Mouse (Mus musculus) forebrain, embryonic 14.5 days (tissue): Measurements from ENCODE around the gene Wnt9b. TPM values are rescaled to one million over a fixed set of nuclear protein-coding genes. Genes with fewer than 3 reads are reported as not detected.
A peak's percentile ranks its signal among the peaks of the same experiment; 100 is the strongest.

ENCODE experiments used
- ATAC-seq: fragments of 200-750 bp; cut with Nextera tagmentation; 2 replicates; pipeline ENCODE4 v1.8.0; 2017; ENCODE audit warnings: mild to moderate bottlenecking, moderate library complexity
- DNase-seq: peaks from one replicate; pipeline ENCODE4 v3.0.0-alpha.2; 2015; ENCODE audit warnings: low spot score
- H3K27ac ChIP-seq: fragments of 300-500 bp; sonication (generic); 2 replicates; pipeline ENCODE4 v1.5.1; 2014; ENCODE audit warnings: low read depth, mild to moderate bottlenecking, control low read depth, low read length, moderate library complexity
- H3K27me3 ChIP-seq: fragments of 300-500 bp; sonication (generic); replicated peaks from 2 replicates; pipeline ENCODE4 v1.6.1; 2014; ENCODE audit warnings: low read length, control low read depth, mixed read lengths; ENCODE audit not compliant: control insufficient read depth, insufficient read depth
- H3K36me3 ChIP-seq: fragments of 300-500 bp; sonication (generic); 2 replicates; pipeline ENCODE4 v1.6.1; 2014; ENCODE audit warnings: low read length, control low read depth; ENCODE audit not compliant: control insufficient read depth, insufficient read depth
- H3K4me1 ChIP-seq: fragments of 300-500 bp; sonication (generic); 2 replicates; pipeline ENCODE4 v1.6.1; 2014; ENCODE audit warnings: antibody characterized with exemption, low read length, control low read depth; ENCODE audit not compliant: control insufficient read depth, insufficient read depth
- H3K4me2 ChIP-seq: fragments of 300-500 bp; sonication (generic); 2 replicates; pipeline ENCODE4 v1.6.1; 2014; ENCODE audit warnings: mild to moderate bottlenecking, control low read depth, low read length
- H3K4me3 ChIP-seq: fragments of 300-500 bp; sonication (generic); 2 replicates; pipeline ENCODE4 v1.5.1; 2014; ENCODE audit warnings: low read depth, low read length, control low read depth
- H3K9ac ChIP-seq: fragments of 300-500 bp; sonication (generic); 2 replicates; pipeline ENCODE4 v1.6.1; 2014; ENCODE audit warnings: mild to moderate bottlenecking, low read length, control low read depth, moderate library complexity
- H3K9me3 ChIP-seq: fragments of 300-500 bp; sonication (generic); replicated peaks from 2 replicates; pipeline ENCODE4 v1.6.1; 2016; ENCODE audit warnings: low read length, control low read depth, mixed read lengths; ENCODE audit not compliant: control insufficient read depth
- WGBS: fragments of 180-500 bp; shearing (Covaris S2); extraction: QIAGEN DNeasy Blood & Tissue Kit; methylation state at CpG from one replicate; pipeline ENCODE4 v1.1.7; 2014; 5-methylcytosine and 5-hydroxymethylcytosine counted together
- polyA plus RNA-seq: library from polyadenylated mRNA; unstranded; fragments of >200 nt; fragmentation: Nextera tagmentation; extraction: Ambion mirVana; gene quantifications from 2 replicates; pipeline ENCODE4 v1.2.1, GENCODE M21; 2014

Wnt9b gene
- 0.10 and 0.26 TPM in 2 replicates for polyA plus RNA-seq

DNA sequence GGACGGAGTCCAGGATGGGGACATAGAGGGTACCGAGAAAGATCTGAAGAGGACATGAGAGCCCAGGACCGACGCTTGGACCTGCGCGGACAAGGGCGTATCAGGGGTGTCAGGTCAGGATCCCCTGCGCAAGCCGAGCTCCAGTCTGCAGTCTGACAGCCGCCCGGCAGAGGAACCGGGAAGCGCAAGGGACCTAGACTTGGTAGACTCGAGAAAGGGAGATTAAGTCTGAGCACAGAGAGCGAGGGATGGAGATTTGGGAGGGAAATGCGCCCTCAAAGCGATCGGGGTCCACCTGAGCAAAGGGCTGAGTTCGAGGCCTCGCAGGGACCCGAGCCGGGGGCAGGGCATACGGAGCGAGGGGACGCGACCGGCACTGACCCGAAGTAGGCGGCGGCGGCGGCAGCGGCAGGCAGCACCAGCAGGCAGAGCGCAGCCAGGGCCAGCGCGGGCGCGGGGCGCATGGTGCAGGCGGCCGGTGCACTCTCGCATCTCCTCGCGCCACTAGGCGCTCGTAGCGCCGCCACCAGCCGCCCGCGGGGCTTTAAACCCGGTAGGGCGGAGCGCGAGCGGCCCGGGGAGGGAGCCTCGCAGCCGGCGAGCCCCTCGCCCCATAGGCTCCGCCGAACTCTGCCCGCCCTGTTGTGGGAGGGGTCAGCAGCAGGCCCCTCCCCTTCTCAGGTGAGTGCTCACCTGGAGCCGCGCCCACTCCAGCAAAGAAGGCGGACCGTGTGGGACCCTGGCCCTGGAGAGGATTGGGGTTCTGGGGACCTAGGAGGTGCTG is at the start of gene Wnt9b:
TSS of gene Wnt9b (minus strand) at position 516 of the 784 bp plus-strand sequence.
- DNase-seq (peak; percentile 29), ATAC-seq (0 out of 2 replicates have a peak, but pooled peaks have one; percentile 29)
- no peaks in the 10 kb centered on the region for H3K36me3 ChIP-seq
- no peaks in the 10 kb centered on the region for H3K9me3 ChIP-seq
- no peak within 1 kb of the TSS for H3K27ac ChIP-seq
- H3K4me1 ChIP-seq = no peaks in the 10 kb centered on the region
- peak within 1 kb of the TSS; percentile 37 for H3K4me3 ChIP-seq
- peak within 1 kb of the TSS; percentile 54 for H3K9ac ChIP-seq
- peaks cover 51% of the 10 kb centered on the region for H3K27me3 ChIP-seq
- WGBS = 2% methylated on average over 43 of the region's 68 CpGs
- peak within 1 kb of the TSS; percentile 63 for H3K4me2 ChIP-seq

DNA sequence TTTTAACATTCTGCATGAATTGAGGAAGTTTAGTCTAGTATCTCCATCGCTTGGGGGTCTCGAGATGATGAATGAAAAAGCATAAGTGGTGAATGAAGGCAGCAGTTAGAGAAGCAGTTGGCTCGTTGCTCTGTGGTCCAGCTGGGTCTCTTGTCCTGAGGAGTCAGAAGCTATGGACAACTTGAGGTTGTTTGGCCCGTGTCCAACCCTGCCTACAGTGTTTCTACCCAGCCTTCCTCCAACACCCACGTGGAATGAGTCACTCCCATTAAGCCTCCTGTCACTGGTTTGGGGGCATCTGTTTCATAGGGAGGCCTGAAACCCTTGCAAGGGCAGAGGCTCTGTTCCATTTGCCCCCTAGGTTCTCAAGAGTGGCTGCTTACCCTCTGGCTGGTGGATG is 40.3 kb upstream of the Wnt9b start:
- no peak for DNase-seq
- H3K27me3 ChIP-seq = peaks cover 13% of the 10 kb centered on the region; the same call in 1 of the 2 replicates
- H3K4me3 ChIP-seq = no peak overlapping the region
- no peak overlapping the region for H3K9ac ChIP-seq
- no peaks in the 10 kb centered on the region for H3K9me3 ChIP-seq
- no peaks in the 10 kb centered on the region for H3K4me1 ChIP-seq
- no peak overlapping the region for H3K4me2 ChIP-seq
- H3K36me3 ChIP-seq = no peaks in the 10 kb centered on the region
- no peak for ATAC-seq
- H3K27ac ChIP-seq = no peak overlapping the region
- WGBS = 75% methylated on average over 5 of the region's 5 CpGs

DNA sequence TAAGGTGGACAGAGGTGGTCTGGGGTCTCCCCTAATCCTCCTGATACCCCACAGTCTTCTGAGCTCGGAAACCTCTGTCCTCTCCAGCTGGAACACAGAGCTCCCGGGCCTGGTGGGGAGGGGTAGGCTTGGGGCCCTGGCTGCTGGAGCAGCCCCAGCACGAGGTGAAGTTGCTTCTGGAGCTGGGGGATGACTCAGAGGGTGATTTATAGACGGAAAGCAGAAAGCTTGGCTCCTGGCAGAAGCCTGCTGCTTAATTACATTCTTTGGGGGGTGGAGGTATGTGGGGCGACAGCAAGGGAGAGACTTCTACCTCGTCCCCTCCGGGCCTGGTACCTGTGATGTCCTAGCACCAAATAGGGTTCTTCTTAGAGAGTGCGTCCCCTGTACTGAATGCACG is 30.5 kb upstream of the Wnt9b start:
- H3K9ac ChIP-seq = no peak overlapping the region
- no peaks in the 10 kb centered on the region for H3K9me3 ChIP-seq
- H3K27ac ChIP-seq = no peak overlapping the region
- peaks cover 17% of the 10 kb centered on the region for H3K27me3 ChIP-seq
- no peak overlapping the region for H3K4me3 ChIP-seq
- WGBS = 67% methylated on average over 9 of the region's 9 CpGs
- ATAC-seq (no peak), DNase-seq (no peak)
- no peaks in the 10 kb centered on the region for H3K4me1 ChIP-seq
- no peaks in the 10 kb centered on the region for H3K36me3 ChIP-seq
- no peak overlapping the region for H3K4me2 ChIP-seq

DNA sequence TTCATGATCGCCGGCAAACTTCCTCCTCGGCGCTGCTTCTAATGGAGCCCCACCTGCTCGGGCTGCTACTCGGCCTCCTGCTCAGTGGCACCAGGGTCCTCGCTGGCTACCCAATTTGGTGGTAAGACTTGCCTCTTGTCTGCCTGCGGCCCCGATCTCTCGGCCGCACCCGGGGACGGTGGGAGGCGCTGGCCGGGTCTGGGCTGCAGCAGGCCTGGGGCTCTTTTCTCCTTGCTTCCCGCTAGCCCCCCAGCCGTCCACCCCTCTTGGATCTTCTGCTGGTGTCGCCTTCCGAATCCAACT is 24.6 kb upstream of the Wnt9b start:
- H3K27me3 ChIP-seq = peaks cover 76% of the 10 kb centered on the region
- no peaks in the 10 kb centered on the region for H3K9me3 ChIP-seq
- no peak for DNase-seq
- H3K4me1 ChIP-seq = 0 out of 2 replicates have a peak, but pooled peaks cover 7% of the 10 kb centered on the region
- no peaks in the 10 kb centered on the region for H3K36me3 ChIP-seq
- peak overlapping the region; percentile 60 for H3K4me2 ChIP-seq
- H3K27ac ChIP-seq = no peak overlapping the region
- ATAC-seq = no peak
- under 1% methylated on average over 19 of the region's 19 CpGs for WGBS
- H3K4me3 ChIP-seq = peak overlapping the region; percentile 31
- peak overlapping the region; percentile 50; the same call in 1 of the 2 replicates for H3K9ac ChIP-seq

DNA sequence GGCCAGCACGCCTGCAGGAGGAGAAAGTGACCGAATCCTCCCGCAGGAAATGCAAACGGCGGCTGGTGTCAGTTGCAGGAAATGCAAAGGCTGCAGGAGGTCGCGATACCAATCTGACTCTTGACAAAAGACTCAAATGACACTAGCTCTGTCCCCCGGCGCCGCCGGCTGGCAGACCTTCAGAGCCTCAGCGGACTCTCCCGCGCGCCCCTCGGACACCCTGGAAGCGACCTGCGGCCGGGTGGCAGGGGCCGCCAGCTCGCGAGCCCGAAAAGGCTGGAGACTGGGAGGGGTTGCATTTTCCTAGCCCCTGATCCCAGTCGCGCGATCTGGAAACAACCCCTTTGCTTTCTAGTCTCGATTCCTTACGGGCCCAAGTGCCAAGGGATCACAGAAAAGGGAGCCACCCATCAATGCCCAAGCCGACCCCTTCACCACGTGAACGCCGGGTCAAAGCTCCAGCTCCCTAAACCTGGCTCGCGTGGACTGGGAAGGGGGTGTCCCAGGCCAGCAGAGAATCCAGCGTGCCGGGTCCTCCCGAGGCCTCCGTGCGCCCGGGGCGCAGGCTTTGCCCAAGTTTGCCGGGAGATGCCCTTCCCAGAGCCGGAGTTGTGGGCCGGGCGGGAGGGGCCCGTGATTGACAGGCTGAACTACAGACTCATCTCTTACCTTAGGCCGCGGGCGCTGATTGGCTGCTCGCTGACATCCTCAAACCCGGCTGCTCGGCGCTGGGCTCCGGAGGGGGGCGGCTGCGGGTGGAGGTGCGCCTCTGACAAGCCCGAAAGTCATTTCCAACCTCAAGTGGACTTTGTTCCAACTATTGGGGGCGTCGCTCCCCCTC is 24.0 kb upstream of the Wnt9b start, which contains the start of gene Wnt3:
TSS of gene Wnt3 (plus strand) at position 764 of the 841 bp plus-strand sequence.
- H3K4me1 ChIP-seq = 0 out of 2 replicates have a peak, but pooled peaks cover 7% of the 10 kb centered on the region
- under 1% methylated on average over 60 of the region's 60 CpGs for WGBS
- peak within 1 kb of the TSS; percentile 31 for H3K4me3 ChIP-seq
- peak; percentile 72; the same call in 1 of the 2 replicates for ATAC-seq
- H3K9me3 ChIP-seq = no peaks in the 10 kb centered on the region
- peak; percentile 59 for DNase-seq
- H3K27me3 ChIP-seq = peaks cover 81% of the 10 kb centered on the region
- H3K36me3 ChIP-seq = no peaks in the 10 kb centered on the region
- no peak within 1 kb of the TSS for H3K27ac ChIP-seq
- H3K9ac ChIP-seq = peak within 1 kb of the TSS; percentile 50
- peak within 1 kb of the TSS; percentile 60 for H3K4me2 ChIP-seq

DNA sequence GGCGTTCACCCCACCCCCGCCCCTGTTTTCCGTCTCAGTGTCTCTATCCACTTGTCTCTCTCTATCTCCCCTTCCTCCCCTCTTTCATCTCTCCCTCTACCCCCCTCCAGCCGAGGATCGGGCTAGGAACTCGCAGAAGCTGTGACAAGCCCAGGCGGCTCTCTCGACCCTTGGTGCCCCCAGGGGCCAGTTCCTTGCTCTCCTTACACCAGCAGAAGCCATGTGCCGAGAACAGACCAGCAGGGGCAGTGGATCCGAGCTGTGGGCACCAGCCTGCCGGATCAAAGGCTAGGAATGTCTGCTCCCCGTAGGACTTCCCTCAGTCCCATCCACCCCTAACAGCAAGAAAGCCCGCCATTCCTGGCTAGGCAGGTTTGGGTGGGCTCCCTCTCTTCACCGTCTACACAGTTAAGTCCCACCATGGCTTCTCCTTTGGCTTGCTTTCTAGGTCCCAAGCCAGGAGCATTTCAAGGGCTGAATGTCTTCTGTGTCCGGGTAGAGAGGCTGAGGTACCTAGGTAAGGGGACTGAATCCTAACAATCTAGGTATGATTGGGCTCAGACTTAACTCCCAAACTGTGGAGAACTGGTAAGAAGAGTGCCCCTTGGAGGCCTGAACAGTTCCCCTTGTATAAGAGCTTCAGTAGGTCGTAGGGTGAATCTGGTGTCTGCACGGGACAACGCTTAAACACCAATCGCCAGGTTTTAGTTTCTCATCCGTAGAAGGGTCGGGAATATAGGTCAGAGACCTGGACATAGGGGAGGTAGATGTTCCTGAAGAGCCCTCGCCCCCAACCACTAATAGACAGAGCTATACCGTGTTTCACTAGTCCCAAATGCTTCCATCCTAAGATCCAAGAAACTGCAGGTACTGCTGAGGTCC is 23.1 kb upstream of the Wnt9b start:
- Histone ChIP-seq H3K9ac (0 out of 2 replicates have a peak overlapping the region, but pooled peaks have one; percentile 42), H3K4me3 (peak overlapping the region; percentile 31), H3K4me1 (0 out of 2 replicates have a peak, but pooled peaks cover 7% of the 10 kb centered on the region), H3K27ac (no peak overlapping the region), H3K36me3 (no peaks in the 10 kb centered on the region), H3K27me3 (peaks cover 85% of the 10 kb centered on the region), H3K4me2 (peak overlapping the region; percentile 60), H3K9me3 (no peaks in the 10 kb centered on the region)
- 3% methylated on average over 23 of the region's 23 CpGs for WGBS
- ATAC-seq (no peak), DNase-seq (no peak)

DNA sequence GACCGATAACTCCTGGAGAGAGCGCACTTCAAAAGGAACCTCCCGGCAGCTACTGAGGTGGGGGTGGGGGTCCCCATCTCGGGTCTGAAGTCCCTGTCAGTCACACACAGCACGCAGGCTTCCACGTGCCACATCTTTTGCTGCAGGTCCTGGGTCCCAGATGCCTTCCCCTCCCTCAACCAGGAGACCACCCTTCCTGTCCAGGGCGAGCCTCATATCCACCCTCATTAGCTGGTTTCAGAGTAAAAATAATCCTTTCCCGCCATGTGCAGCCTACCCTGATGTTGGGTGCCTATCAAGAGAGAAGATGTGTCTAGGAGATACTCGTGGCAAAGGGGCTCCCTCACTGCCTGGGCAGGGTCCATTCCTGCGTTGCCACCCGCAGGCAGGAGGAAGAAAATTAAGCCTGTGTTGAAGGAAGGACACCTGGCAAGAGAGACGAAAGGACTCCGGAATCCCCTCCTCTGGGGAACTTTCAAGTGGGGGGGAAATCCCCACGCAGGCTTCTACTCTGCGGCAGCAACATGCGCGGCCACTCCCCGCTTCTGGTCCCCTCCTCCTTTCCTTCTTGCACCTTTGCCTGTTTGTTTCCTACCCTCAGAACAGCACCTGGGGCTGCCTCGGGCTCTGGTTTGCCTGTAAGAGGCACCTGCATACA is 21.7 kb upstream of the Wnt9b start:
- Histone ChIP-seq H3K4me1 (0 out of 2 replicates have a peak, but pooled peaks cover 7% of the 10 kb centered on the region), H3K9ac (no peak overlapping the region), H3K4me3 (no peak overlapping the region), H3K9me3 (no peaks in the 10 kb centered on the region), H3K27ac (no peak overlapping the region), H3K4me2 (no peak overlapping the region), H3K36me3 (no peaks in the 10 kb centered on the region), H3K27me3 (peaks cover 90% of the 10 kb centered on the region)
- ATAC-seq (no peak), DNase-seq (no peak)
- WGBS = 1% methylated on average over 19 of the region's 19 CpGs

DNA sequence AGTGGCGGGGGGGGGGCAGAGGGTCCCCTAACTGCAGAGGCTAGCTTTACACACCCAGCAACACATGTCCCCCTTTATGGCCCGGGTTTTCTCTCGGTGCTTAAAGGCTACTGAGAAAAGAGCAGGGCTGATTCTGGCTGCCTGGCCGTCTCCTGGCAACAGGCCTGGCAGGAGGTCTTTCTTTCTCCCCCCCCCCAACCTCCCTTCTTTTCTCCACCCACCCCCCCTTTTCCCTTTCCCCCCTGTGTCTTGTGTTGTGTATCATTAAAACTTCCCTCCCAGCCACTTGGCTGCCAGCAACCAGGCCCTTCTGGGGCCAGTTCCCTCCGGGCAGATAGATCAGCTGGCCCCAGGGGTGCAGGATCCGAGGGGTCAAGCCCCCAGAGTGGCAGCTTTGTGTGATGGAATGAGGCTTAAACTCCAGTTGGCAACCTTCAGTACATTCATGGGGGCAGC is 16.0 kb upstream of the Wnt9b start:
- Histone ChIP-seq H3K9me3 (no peaks in the 10 kb centered on the region), H3K4me1 (no peaks in the 10 kb centered on the region; the same call in 1 of the 2 replicates), H3K4me3 (no peak overlapping the region), H3K4me2 (no peak overlapping the region), H3K27ac (no peak overlapping the region), H3K27me3 (peaks cover 34% of the 10 kb centered on the region), H3K9ac (no peak overlapping the region), H3K36me3 (no peaks in the 10 kb centered on the region)
- WGBS = 4% methylated on average over 5 of the region's 6 CpGs
- DNase-seq = peak; percentile 48
- ATAC-seq = no peak; the same call in 1 of the 2 replicates
